Mouse (Mus musculus): ENCODE data around the gene Tenm4. TPM values are rescaled to one million over a fixed set of nuclear protein-coding genes. Genes with fewer than 3 reads are reported as not detected.

The Tenm4 gene
- polyA plus RNA-seq, 1 experiment from 2014 or later = 5.4 TPM

- ChIA-PET CTCF (interaction anchor here (1.5 kb wide), 1 partner anchor 8 kb away, joined by 5 read pairs; no protein-coding TSS in a partner anchor), POLR2A (no interaction called here)
- H3K27me3 ChIP-seq = no peaks in the 10 kb centered on the region
- in situ Hi-C loops (cut with MboI; ENCODE audit: low pct_unique_long_range_greater_than_20kb) = loop anchor here (5.0 kb wide), 1 partner anchor 50 kb away; no protein-coding TSS in a partner anchor
- ATAC-seq (no peak), DNase-seq (ENCODE audit: low read depth, low spot score) (no peak)
- TF ChIP-seq CTCF (IDR thresholded peaks at IDR 0.05) = no peak
Observed at GRCm38 (mm10) chr7:96757067-96757466, 586.0 kb downstream of the Tenm4 start.

- TF ChIP-seq CTCF (IDR thresholded peaks at IDR 0.05) = no peak
Observed at GRCm38 (mm10) chr7:96760208-96760607, 589.2 kb downstream of the Tenm4 start.

GRCm38 (mm10) chr7:96761151-96761550, 590.1 kb downstream of the Tenm4 start:
- no peak for DNase-seq (ENCODE audit: low read depth, low spot score)
- ChIA-PET POLR2A (interaction anchor here (0.6 kb wide), 1 partner anchor 40 kb away, joined by 3 read pairs; no protein-coding TSS in a partner anchor), CTCF (no interaction called here)
- in situ Hi-C loops (cut with MboI; ENCODE audit: low pct_unique_long_range_greater_than_20kb) = no loop called here
- no peaks in the 10 kb centered on the region for H3K27me3 ChIP-seq
- ATAC-seq = no peak
- no peak for TF ChIP-seq CTCF (IDR thresholded peaks at IDR 0.05)

More at GRCm38 (mm10) chr7:96760208-96760607, 589.2 kb downstream of the Tenm4 start:
- POLR2A ChIA-PET = no interaction called here
- no peak for ATAC-seq
- no peak for DNase-seq (ENCODE audit: low read depth, low spot score)
- CTCF ChIA-PET = no interaction called here
- H3K27me3 ChIP-seq = no peaks in the 10 kb centered on the region
- in situ Hi-C loops (cut with MboI; ENCODE audit: low pct_unique_long_range_greater_than_20kb) = no loop called here

DNA sequence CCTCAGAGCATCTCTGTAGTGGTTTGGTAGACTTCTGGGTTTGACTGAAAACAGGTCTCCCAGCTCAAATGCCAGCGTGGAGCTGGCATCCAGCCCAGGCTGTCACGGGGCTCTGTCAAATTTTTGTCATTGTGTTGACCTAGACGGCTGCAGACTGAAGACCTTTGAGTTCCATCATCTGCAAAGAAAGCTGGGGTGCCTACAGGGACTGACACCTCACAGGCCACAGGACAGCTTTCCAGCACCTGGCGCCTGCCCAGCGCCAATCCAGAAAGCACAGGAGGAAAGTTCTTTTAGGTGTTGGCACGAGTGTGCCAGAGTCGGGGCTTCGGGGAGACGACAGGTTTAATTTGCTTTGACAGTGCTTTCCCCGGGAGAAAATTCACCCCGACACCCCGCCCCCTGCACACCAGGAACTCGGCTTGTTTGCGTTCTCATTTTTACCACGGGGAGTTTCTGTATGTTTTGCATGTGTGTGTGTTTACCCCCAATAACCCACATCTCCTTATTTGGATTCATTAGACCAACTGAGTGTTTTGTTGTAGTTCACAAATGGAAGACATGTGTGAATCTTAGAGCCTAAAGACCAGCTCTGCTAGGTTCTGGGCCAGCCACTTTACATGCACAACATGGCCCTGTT, 594.4 kb downstream of the Tenm4 start:
- TF ChIP-seq CTCF (IDR thresholded peaks at IDR 0.05) = no peak
- no peaks in the 10 kb centered on the region for H3K27me3 ChIP-seq
- ChIA-PET POLR2A (no interaction called here), CTCF (interaction anchor here (1.1 kb wide), 1 partner anchor 61 kb away, joined by 3 read pairs; no protein-coding TSS in a partner anchor)
- DNase-seq (ENCODE audit: low read depth, low spot score) (no peak), ATAC-seq (no peak)
- in situ Hi-C loops (cut with MboI; ENCODE audit: low pct_unique_long_range_greater_than_20kb) = loop anchor here (5.0 kb wide), 1 partner anchor 243 kb away; no protein-coding TSS in a partner anchor

GRCm38 (mm10) chr7:96767090-96767489, 596.0 kb downstream of the Tenm4 start:
- ChIA-PET CTCF (no interaction called here), POLR2A (no interaction called here)
- H3K27me3 ChIP-seq = no peaks in the 10 kb centered on the region
- no peak for DNase-seq (ENCODE audit: low read depth, low spot score)
- no peak for TF ChIP-seq CTCF (IDR thresholded peaks at IDR 0.05)
- no peak for ATAC-seq
- in situ Hi-C loops (cut with MboI; ENCODE audit: low pct_unique_long_range_greater_than_20kb) = loop anchor here (5.0 kb wide), 1 partner anchor 245 kb away; no protein-coding TSS in a partner anchor

DNA sequence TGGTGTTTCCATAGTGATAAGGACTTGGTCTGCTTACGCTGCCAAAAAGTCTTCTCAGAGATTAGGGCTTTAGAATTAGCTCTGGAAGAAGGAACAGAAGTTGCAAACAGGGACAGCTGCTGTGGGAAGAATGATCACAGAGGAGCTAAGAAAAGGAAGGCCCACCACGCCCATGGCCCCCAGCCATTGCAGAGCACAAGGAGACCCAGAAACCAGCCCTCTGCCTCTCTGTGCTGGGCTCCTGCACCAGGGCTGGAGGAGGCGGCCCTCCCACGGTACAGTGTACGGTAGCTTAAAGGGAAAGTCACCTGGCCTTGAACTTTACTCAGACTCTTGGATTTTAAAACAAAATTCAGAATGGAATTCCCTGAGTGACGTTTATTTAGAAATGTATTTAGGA, 597.7 kb downstream of the Tenm4 start:
- POLR2A ChIA-PET = no interaction called here
- TF ChIP-seq CTCF (IDR thresholded peaks at IDR 0.05) = no peak
- no peak for DNase-seq (ENCODE audit: low read depth, low spot score)
- CTCF ChIA-PET = interaction anchor here (0.7 kb wide), 1 partner anchor 8 kb away, joined by 3 read pairs; no protein-coding TSS in a partner anchor
- ATAC-seq = no peak
- in situ Hi-C loops (cut with MboI; ENCODE audit: low pct_unique_long_range_greater_than_20kb) = loop anchor here (5.0 kb wide), 1 partner anchor 246 kb away; no protein-coding TSS in a partner anchor
- H3K27me3 ChIP-seq = no peaks in the 10 kb centered on the region

DNA sequence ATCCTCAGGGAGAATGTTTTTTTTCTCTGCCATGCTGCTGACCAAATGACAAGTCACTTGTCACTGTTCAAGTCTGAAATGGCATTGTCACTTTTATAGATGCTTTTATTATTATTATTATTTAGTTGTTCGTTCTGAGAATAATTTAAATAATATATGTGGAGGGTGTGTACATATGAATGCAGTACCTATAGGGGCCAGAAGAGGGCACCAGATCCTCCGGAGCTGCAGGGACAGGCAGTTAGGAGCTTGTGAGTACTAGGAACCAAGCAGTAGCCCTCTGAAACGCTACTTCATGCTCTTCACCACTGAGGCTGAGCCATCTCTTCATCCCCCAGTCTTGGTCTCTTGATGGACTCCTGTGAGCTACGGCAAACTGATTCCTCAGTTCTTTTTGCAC, 598.7 kb downstream of the Tenm4 start:
- DNase-seq (ENCODE audit: low read depth, low spot score) = no peak
- TF ChIP-seq CTCF (IDR thresholded peaks at IDR 0.05) = peak; percentile 62
- in situ Hi-C loops (cut with MboI; ENCODE audit: low pct_unique_long_range_greater_than_20kb) = loop anchor here (5.0 to 10.0 kb wide), 2 partner anchors 247 to 905 kb away; no protein-coding TSS in a partner anchor
- ATAC-seq = no peak
- ChIA-PET CTCF (interaction anchor here (1.0 to 1.8 kb wide), 3 partner anchors 19 to 204 kb away, joined by 3 to 5 read pairs (median 3); no protein-coding TSS in a partner anchor), POLR2A (interaction anchor here (0.6 kb wide), 1 partner anchor 98 kb away, joined by 3 read pairs; no protein-coding TSS in a partner anchor)
- H3K27me3 ChIP-seq = no peaks in the 10 kb centered on the region

DNA sequence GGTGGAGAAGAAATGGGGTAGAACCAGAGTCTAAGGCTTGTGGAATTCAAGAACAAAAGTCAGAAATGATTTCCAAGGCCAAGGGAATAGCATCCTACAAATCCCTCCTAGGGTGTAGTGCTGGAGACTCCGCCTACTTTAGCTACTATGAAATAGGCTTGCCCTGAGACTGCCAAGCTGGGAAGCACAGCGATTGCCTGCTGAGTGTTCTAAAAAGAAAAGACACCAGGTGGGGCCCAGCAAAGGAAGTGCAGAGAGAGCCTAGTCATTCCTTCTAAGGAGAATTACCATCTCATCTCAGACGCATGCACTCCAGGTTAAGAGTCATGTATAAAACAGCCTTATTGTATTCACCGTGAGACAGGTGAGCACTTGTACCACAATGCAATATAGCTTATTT, 601.9 kb downstream of the Tenm4 start:
- TF ChIP-seq CTCF (IDR thresholded peaks at IDR 0.05) = no peak
- CTCF ChIA-PET = no interaction called here
- H3K27me3 ChIP-seq = no peaks in the 10 kb centered on the region
- POLR2A ChIA-PET = no interaction called here
- in situ Hi-C loops (cut with MboI; ENCODE audit: low pct_unique_long_range_greater_than_20kb) = loop anchor here (10.0 kb wide), 1 partner anchor 908 kb away; no protein-coding TSS in a partner anchor
- no peak for ATAC-seq
- no peak for DNase-seq (ENCODE audit: low read depth, low spot score)

- no peak for TF ChIP-seq CTCF (IDR thresholded peaks at IDR 0.05)
- POLR2A ChIA-PET = no interaction called here
- no peak for DNase-seq (ENCODE audit: low read depth, low spot score)
- CTCF ChIA-PET = no interaction called here
- in situ Hi-C loops (cut with MboI; ENCODE audit: low pct_unique_long_range_greater_than_20kb) = loop anchor here (10.0 kb wide), 1 partner anchor 909 kb away; no protein-coding TSS in a partner anchor
- no peak for ATAC-seq
- H3K27me3 ChIP-seq = no peaks in the 10 kb centered on the region
Observed at GRCm38 (mm10) chr7:96773585-96774225, 602.7 kb downstream of the Tenm4 start.

DNA sequence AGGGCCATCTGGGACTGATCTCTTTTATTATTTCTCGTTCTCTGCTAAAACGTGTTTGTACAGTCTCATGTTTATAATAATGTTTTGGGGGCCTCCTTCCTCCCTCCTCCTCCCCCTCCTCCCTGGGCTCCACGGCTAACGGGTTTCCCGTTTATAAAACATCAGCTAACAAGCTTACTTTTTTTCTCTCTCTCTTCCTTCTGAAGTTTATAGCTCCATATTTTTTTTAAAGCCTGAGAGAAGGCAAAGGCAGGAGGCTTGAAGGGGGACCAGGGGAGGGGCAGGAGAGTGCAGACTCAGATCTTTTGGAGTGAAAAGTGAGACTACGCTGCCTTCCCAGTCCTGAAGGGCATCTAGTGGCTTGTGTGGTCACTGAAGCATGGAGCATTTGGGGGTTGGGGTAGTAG, 604.0 kb downstream of the Tenm4 start:
- in situ Hi-C loops (cut with MboI; ENCODE audit: low pct_unique_long_range_greater_than_20kb) = loop anchor here (10.0 to 25.0 kb wide), 2 partner anchors 137 to 910 kb away; no protein-coding TSS in a partner anchor
- ChIA-PET CTCF (interaction anchor here (1.0 kb wide), 1 partner anchor 25 kb away, joined by 3 read pairs; no protein-coding TSS in a partner anchor), POLR2A (no interaction called here)
- no peak for TF ChIP-seq CTCF (IDR thresholded peaks at IDR 0.05)
- DNase-seq (ENCODE audit: low read depth, low spot score) (no peak), ATAC-seq (no peak)
- H3K27me3 ChIP-seq = no peaks in the 10 kb centered on the region

All from Patski (cell line).